Mouse (Mus musculus): ENCODE measurements around the gene Polr3e.

DNA sequence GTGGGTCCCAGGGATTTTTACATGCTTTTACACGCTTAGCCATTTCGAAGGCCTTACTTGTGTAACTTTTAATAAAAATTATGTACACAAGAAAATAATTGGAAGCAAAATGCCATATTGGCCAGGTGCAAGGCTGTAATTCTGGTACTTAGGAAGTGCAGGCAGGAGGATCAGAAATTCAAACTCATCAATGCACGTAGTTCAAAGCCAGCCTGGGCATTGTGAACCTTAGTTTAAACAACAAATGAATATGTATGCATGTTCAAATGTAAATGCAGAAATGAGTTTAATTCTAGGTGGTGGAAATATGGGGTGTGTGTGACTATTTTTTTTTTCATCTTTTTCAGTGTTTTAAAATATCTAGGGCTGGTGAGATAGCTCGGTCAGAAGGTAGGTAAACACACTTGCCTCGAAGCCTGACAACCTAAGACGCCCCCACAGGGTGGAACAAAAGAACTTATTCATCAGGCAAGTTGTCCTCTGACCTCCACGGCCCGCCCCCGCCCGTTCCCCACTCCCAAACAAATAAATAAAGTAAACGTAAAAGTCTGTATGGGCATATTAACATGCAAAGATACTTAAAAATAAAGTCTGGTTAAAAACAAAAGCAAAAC lies 1.2 kb upstream of the Polr3e start:
- TF ChIP-seq POLR2A (IDR thresholded peaks at IDR 0.05; ENCODE audit: insufficient read length, low read depth) (no peak), TCF3 (IDR thresholded peaks at IDR 0.05; ENCODE audit: insufficient read length, low read depth) (no peak), MYOG (IDR thresholded peaks at IDR 0.05; ENCODE audit: control insufficient read depth in 1 of 3, insufficient read depth in 1 of 3, insufficient read length in 2 of 3, low read depth in 2 of 3) (no peak), USF1 (IDR thresholded peaks at IDR 0.05; ENCODE audit: low read depth) (no peak), CEBPB (IDR thresholded peaks at IDR 0.05; ENCODE audit: insufficient read depth, poor library complexity, severe bottlenecking) (no peak), MYOD1 (IDR thresholded peaks at IDR 0.05; ENCODE audit: control insufficient read depth in 1 of 3, insufficient read length in 2 of 3, low read depth in 2 of 3) (no peak), MAX (IDR thresholded peaks at IDR 0.05; ENCODE audit: low read depth) (no peak)
